Mouse (Mus musculus) lung, embryonic 15.5 days (tissue): ENCODE results near the gene Dop1b. TPM values are rescaled to one million over a fixed set of nuclear protein-coding genes. Genes with fewer than 3 reads are reported as not detected.
A peak's percentile ranks its signal among the peaks of the same experiment; 100 is the strongest.

Experiments used
- ATAC-seq: fragments of 200-750 bp; cut with Nextera tagmentation; 2 replicates; pipeline ENCODE4 v1.8.0; 2017; ENCODE audit warnings: moderate number of reproducible peaks, borderline replicate concordance; ENCODE audit not compliant: low FRiP score, low TSS enrichment; ENCODE audit errors: extremely low read depth
- H3K27ac ChIP-seq: fragments of 300-500 bp; sonication (generic); 2 replicates; pipeline ENCODE4 v1.5.1; 2015; ENCODE audit warnings: moderate library complexity, mild to moderate bottlenecking, inconsistent platforms
- H3K27me3 ChIP-seq: fragments of 300-500 bp; sonication (generic); 2 replicates; pipeline ENCODE4 v1.6.1; 2015; ENCODE audit warnings: inconsistent platforms
- H3K36me3 ChIP-seq: fragments of 300-500 bp; sonication (generic); 2 replicates; pipeline ENCODE4 v1.6.1; 2015; ENCODE audit warnings: inconsistent platforms
- H3K4me1 ChIP-seq: fragments of 300-500 bp; sonication (generic); 2 replicates; pipeline ENCODE4 v1.6.1; 2015; ENCODE audit warnings: inconsistent platforms
- H3K4me2 ChIP-seq: fragments of 300-500 bp; sonication (generic); 2 replicates; pipeline ENCODE4 v1.6.1; 2015; ENCODE audit warnings: inconsistent platforms, mild to moderate bottlenecking, moderate library complexity
- H3K4me3 ChIP-seq: fragments of 300-500 bp; sonication (generic); 2 replicates; pipeline ENCODE4 v1.5.1; 2015; ENCODE audit warnings: mild to moderate bottlenecking, inconsistent platforms
- H3K9ac ChIP-seq: fragments of 300-500 bp; sonication (generic); 2 replicates; pipeline ENCODE4 v1.6.1; 2015; ENCODE audit warnings: inconsistent platforms
- H3K9me3 ChIP-seq: fragments of 300-500 bp; sonication (generic); 2 replicates; pipeline ENCODE4 v1.6.1; 2016; ENCODE audit warnings: inconsistent platforms
- WGBS: fragments of 180-500 bp; shearing (Covaris S2); methylation state at CpG from one replicate; pipeline ENCODE4 v1.1.7; 2015; 5-methylcytosine and 5-hydroxymethylcytosine counted together
- polyA plus RNA-seq: library from polyadenylated mRNA; unstranded; fragments of >200 nt; fragmentation: Nextera tagmentation; extraction: Ambion mirVana; gene quantifications from 2 replicates; pipeline ENCODE4 v1.2.1, GENCODE M21; 2015

The Dop1b gene
- polyA plus RNA-seq, 1 experiment from 2014 or later = 16.7 TPM

DNA sequence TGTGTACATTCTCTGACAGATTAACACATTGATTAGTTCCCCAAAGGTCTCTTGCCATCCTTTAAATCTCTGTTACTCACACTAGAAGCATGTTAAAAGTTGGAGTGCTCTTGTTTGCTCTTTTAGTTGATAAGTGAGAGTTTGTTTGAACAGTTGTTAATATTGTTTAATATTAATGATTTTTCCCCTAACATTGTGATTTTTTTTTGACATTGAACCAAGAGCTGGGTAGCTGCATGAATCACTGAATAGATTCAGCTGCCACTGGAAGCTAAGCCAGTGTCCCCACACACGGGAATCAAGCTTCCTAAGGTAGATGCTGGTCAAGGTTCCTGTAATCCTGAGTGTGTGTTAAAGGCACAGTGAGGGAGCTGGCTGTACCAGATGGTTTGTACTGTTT, 31.2 kb downstream of the Dop1b start:
- Histone ChIP-seq H3K4me3 (no peak overlapping the region), H3K9ac (no peak overlapping the region), H3K27ac (peak overlapping the region; percentile 46), H3K9me3 (no peaks in the 10 kb centered on the region), H3K27me3 (no peaks in the 10 kb centered on the region), H3K4me1 (peaks cover 18% of the 10 kb centered on the region), H3K36me3 (peaks cover 11% of the 10 kb centered on the region; the same call in 1 of the 2 replicates), H3K4me2 (no peak overlapping the region)
- WGBS = 27% methylated on average over 1 of the region's 1 CpGs
- ATAC-seq = no peak

DNA sequence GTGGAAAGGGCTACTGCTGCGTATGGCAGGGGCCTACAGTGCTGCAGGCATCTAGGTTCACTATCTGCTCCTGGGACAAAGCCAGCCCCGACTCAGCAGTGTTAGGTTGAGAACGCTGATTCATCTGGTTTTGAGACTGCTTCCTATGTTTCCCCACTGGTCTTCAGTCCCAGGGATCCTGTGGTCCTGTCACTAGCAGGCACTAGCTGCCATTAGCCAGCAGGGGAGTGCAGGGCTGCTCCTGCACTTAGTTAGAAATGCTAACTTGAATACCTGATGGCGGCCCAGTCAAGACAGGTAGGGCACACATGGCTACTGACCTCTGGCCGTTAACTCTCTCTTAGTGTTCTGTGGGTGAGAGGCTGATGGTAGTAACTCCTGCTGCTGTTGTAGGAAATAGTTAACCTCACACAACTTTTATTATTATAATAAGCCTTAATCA, 32.4 kb downstream of the Dop1b start:
- no peak overlapping the region for H3K27ac ChIP-seq
- H3K9me3 ChIP-seq = no peaks in the 10 kb centered on the region
- ATAC-seq = no peak
- H3K36me3 ChIP-seq = peaks cover 11% of the 10 kb centered on the region; the same call in 1 of the 2 replicates
- H3K4me2 ChIP-seq = no peak overlapping the region
- 55% methylated on average over 5 of the region's 5 CpGs for WGBS
- no peaks in the 10 kb centered on the region for H3K27me3 ChIP-seq
- H3K4me1 ChIP-seq = peaks cover 16% of the 10 kb centered on the region
- no peak overlapping the region for H3K4me3 ChIP-seq
- H3K9ac ChIP-seq = no peak overlapping the region

- no peaks in the 10 kb centered on the region for H3K9me3 ChIP-seq
- 0 out of 2 replicates have a peak, but pooled peaks have one; percentile 23 for ATAC-seq
- H3K27me3 ChIP-seq = no peaks in the 10 kb centered on the region
- no peak overlapping the region for H3K4me3 ChIP-seq
- peaks cover 16% of the 10 kb centered on the region for H3K4me1 ChIP-seq
- no peak overlapping the region for H3K9ac ChIP-seq
- H3K4me2 ChIP-seq = no peak overlapping the region
- no peak overlapping the region for H3K27ac ChIP-seq
- peaks cover 5% of the 10 kb centered on the region; the same call in 1 of the 2 replicates for H3K36me3 ChIP-seq
- 69% methylated on average over 10 of the region's 10 CpGs for WGBS
These were observed 33.2 kb downstream of the Dop1b start for GRCm38 (mm10) chr16:93744804-93745340.

GRCm38 (mm10) chr16:93746397-93746796, 34.7 kb downstream of the Dop1b start:
- Histone ChIP-seq H3K4me3 (no peak overlapping the region), H3K27me3 (no peaks in the 10 kb centered on the region), H3K9ac (no peak overlapping the region), H3K27ac (no peak overlapping the region), H3K4me1 (peaks cover 16% of the 10 kb centered on the region), H3K4me2 (no peak overlapping the region), H3K9me3 (no peaks in the 10 kb centered on the region), H3K36me3 (no peaks in the 10 kb centered on the region)
- WGBS = 68% methylated on average over 8 of the region's 8 CpGs
- no peak for ATAC-seq

DNA sequence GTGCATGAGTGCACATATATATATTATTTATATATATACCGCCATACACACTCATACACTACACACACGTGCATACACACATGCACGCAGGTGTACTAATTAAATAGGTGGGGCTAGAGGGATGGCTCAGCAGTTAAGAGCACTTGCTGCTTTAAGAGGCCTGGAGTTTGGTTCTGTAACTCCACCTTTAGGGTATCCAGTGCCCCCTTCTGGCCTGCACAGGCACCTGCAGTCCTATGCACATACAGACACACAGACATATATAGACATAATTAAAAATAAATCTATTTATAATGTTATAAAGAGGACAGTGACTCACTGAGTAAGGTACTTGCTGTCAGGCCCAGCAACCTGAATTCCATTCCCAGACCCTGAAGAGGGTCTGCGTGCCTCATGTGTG, 35.3 kb downstream of the Dop1b start:
- Histone ChIP-seq H3K4me1 (peaks cover 16% of the 10 kb centered on the region), H3K27me3 (no peaks in the 10 kb centered on the region), H3K9ac (no peak overlapping the region), H3K27ac (no peak overlapping the region), H3K36me3 (no peaks in the 10 kb centered on the region), H3K4me2 (no peak overlapping the region), H3K9me3 (no peaks in the 10 kb centered on the region), H3K4me3 (no peak overlapping the region)
- no peak for ATAC-seq
- WGBS = 87% methylated on average over 4 of the region's 4 CpGs

DNA sequence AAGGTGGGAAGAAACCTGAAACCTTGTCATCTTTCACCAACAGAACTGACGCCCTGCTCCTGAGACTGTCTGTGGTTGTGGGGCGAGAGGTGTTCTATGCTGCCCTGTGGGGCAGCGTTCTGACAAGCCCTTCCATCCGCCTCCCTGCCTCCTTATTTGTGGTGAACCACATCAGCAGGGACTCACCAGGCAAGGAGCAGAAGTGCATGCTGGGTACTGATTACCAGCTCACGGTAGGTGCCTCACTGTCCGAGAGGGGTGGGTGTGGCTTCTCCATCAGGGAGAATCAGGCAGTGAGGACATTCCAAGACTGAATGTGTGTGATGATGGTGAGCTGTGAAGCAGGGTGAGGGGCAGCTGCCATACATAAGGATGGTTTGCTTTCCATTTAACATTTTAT, 35.7 kb downstream of the Dop1b start:
- Histone ChIP-seq H3K4me3 (no peak overlapping the region), H3K27ac (no peak overlapping the region), H3K4me1 (peaks cover 13% of the 10 kb centered on the region), H3K9me3 (no peaks in the 10 kb centered on the region), H3K27me3 (no peaks in the 10 kb centered on the region), H3K9ac (no peak overlapping the region), H3K36me3 (no peaks in the 10 kb centered on the region), H3K4me2 (no peak overlapping the region)
- 64% methylated on average over 6 of the region's 6 CpGs for WGBS
- no peak for ATAC-seq

GRCm38 (mm10) chr16:93749147-93749910, 37.6 kb downstream of the Dop1b start:
- Histone ChIP-seq H3K27me3 (no peaks in the 10 kb centered on the region), H3K9me3 (no peaks in the 10 kb centered on the region), H3K27ac (no peak overlapping the region), H3K36me3 (no peaks in the 10 kb centered on the region), H3K4me1 (no peaks in the 10 kb centered on the region), H3K9ac (no peak overlapping the region), H3K4me3 (no peak overlapping the region), H3K4me2 (no peak overlapping the region)
- WGBS = 70% methylated on average over 15 of the region's 15 CpGs
- no peak for ATAC-seq

DNA sequence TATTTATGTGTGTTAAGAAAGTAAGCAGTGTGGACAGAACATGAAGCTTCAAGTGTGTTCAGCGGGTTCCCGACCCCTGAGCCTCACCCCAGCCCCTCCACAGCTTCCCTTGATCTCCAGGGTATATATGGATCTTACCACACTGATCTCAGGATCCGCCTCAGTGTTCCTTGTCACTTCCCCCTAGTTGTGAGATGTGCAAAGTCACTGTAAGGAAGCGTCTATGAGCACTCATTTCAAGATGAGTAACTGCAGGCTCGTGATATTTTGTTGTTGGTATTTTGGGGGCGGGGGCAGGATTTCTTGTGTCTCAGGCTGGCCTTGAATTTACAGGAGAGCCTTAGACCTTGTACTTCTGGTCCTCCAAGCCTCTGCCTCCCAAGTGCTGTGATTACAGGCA, 38.8 kb downstream of the Dop1b start:
- H3K4me2 ChIP-seq = no peak overlapping the region
- H3K4me1 ChIP-seq = no peaks in the 10 kb centered on the region
- no peak for ATAC-seq
- H3K27ac ChIP-seq = no peak overlapping the region
- H3K9me3 ChIP-seq = no peaks in the 10 kb centered on the region
- WGBS = 58% methylated on average over 6 of the region's 6 CpGs
- H3K9ac ChIP-seq = no peak overlapping the region
- H3K36me3 ChIP-seq = 0 out of 2 replicates have a peak, but pooled peaks cover 3% of the 10 kb centered on the region
- H3K4me3 ChIP-seq = no peak overlapping the region
- no peaks in the 10 kb centered on the region for H3K27me3 ChIP-seq

- 49% methylated on average over 5 of the region's 5 CpGs for WGBS
- H3K36me3 ChIP-seq = 0 out of 2 replicates have a peak, but pooled peaks cover 3% of the 10 kb centered on the region
- H3K27me3 ChIP-seq = no peaks in the 10 kb centered on the region
- H3K9ac ChIP-seq = no peak overlapping the region
- no peaks in the 10 kb centered on the region for H3K9me3 ChIP-seq
- H3K4me1 ChIP-seq = no peaks in the 10 kb centered on the region
- H3K27ac ChIP-seq = no peak overlapping the region
- no peak overlapping the region for H3K4me3 ChIP-seq
- ATAC-seq = no peak
- H3K4me2 ChIP-seq = no peak overlapping the region
These were observed 40.1 kb downstream of the Dop1b start for GRCm38 (mm10) chr16:93751816-93752215.

DNA sequence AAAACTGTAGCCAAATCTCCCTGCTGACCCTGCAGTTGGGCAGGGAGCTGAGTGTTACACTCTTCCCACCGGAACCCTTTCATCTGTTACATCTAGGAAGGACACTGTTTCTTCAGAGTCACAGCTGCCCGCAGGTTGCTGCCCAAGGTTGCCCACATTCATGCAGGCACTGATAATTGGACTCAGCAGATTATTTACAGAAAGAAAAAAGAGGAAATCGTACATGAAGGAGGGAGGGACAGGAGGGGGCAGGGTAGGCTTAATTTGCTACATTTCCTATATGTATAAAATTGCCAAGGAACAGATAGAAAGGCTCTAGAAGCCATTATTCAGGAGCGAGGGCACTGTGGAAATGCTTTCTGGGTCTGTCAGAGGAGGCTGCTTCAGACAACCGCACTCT, 44.9 kb downstream of the Dop1b start:
- Histone ChIP-seq H3K4me2 (no peak overlapping the region), H3K9me3 (no peaks in the 10 kb centered on the region), H3K36me3 (peaks cover 7% of the 10 kb centered on the region; the same call in 1 of the 2 replicates), H3K27ac (no peak overlapping the region), H3K9ac (no peak overlapping the region), H3K4me1 (no peaks in the 10 kb centered on the region), H3K4me3 (no peak overlapping the region), H3K27me3 (no peaks in the 10 kb centered on the region)
- no peak for ATAC-seq
- 69% methylated on average over 5 of the region's 5 CpGs for WGBS

DNA sequence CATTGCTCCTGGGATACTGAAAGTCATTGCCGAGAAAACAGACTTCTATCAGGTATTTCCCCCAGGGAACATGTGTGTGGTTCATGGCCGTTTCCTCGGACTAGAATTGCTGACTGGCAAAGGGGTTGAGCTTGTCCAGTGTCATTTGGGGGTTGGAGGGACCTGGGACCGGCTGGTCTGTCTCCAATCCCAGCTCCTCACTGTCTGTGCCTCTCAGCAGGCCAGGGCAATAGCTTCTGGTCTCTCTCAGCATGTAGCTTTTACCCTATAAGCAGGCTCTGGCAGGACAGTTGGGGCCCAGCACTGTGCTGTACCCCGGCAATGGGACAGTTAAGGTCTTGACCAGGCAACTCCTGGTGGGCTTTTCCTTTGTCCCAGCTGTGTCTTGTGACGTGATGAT, 51.7 kb downstream of the Dop1b start:
- Histone ChIP-seq H3K4me3 (no peak overlapping the region), H3K9me3 (no peaks in the 10 kb centered on the region), H3K4me2 (no peak overlapping the region), H3K4me1 (no peaks in the 10 kb centered on the region), H3K27ac (no peak overlapping the region), H3K36me3 (peaks cover 8% of the 10 kb centered on the region), H3K27me3 (no peaks in the 10 kb centered on the region), H3K9ac (no peak overlapping the region)
- no peak for ATAC-seq
- WGBS = 67% methylated on average over 6 of the region's 6 CpGs

GRCm38 (mm10) chr16:93764597-93764996, 52.9 kb downstream of the Dop1b start:
- no peak for ATAC-seq
- 58% methylated on average over 4 of the region's 4 CpGs for WGBS
- no peaks in the 10 kb centered on the region for H3K27me3 ChIP-seq
- peaks cover 3% of the 10 kb centered on the region; the same call in 1 of the 2 replicates for H3K4me1 ChIP-seq
- H3K9me3 ChIP-seq = no peaks in the 10 kb centered on the region
- peaks cover 8% of the 10 kb centered on the region for H3K36me3 ChIP-seq
- H3K9ac ChIP-seq = no peak overlapping the region
- H3K4me3 ChIP-seq = no peak overlapping the region
- H3K4me2 ChIP-seq = no peak overlapping the region
- H3K27ac ChIP-seq = no peak overlapping the region
